Mouse (Mus musculus): Measurements from ENCODE around the gene Tnfrsf26.

DNA sequence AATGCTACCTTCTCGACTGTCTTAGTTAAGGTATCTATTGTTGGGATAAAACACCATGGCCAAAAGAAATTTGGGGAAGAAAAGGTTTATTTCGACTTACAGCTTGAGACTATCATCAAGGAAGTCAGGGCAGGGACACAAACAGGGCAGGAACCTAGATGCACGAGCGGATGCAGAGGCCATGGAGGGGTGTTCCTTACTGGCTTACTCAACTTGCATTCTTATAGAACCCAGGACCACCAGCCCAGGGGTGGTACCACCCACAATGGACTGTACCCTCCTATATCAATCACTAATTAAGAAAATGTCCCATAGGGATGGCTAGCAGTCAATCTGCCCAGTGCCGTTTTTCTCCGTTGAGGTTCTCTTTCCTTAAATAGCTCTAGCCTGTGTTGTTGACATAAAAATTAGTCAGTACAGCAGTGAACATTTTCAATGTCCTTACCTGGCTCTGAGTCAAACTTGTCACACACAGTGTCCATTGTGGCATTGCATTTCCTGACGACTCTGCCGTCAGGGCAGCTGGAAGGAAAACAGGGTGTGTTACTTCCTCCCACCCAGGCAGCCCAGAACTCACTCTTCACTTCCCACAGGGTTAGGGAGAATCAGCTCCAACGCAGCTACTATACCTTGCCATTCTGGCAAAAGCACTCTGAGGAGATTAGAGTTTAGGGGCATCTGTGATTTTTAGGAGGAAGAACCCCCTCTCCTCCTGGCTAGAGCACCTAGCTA lies 14.0 kb downstream of the Tnfrsf26 start:
- no peak for TF ChIP-seq CTCF (IDR thresholded peaks at IDR 0.05; ENCODE audit: borderline replicate concordance, control insufficient read depth, extremely low read depth, insufficient read depth, low read length, poor library complexity)
- no peak for TF ChIP-seq POLR2A (IDR thresholded peaks at IDR 0.05; ENCODE audit: control insufficient read depth, extremely low read depth, insufficient read depth, low read length, poor library complexity)

All from thymus, adult 2 months (tissue).